Mouse (Mus musculus) ES-E14 (cell line): ENCODE measurements around the gene Htr2a.

ENCODE experiments used
- CHD2 ChIP-seq: IDR thresholded peaks from 2 replicates; pipeline ENCODE4 v1.6.1; 2014; ENCODE audit warnings: mild to moderate bottlenecking, low read depth, low read length, inconsistent platforms
- HCFC1 ChIP-seq: IDR thresholded peaks from 2 replicates; pipeline ENCODE4 v1.6.1; 2012; ENCODE audit warnings: low read length, inconsistent platforms, borderline replicate concordance; ENCODE audit not compliant: insufficient read depth
- MAFK ChIP-seq: IDR thresholded peaks from 2 replicates; pipeline ENCODE4 v1.6.1; 2014; ENCODE audit warnings: mild to moderate bottlenecking, low read depth, low read length, inconsistent platforms; ENCODE audit not compliant: insufficient read depth

DNA sequence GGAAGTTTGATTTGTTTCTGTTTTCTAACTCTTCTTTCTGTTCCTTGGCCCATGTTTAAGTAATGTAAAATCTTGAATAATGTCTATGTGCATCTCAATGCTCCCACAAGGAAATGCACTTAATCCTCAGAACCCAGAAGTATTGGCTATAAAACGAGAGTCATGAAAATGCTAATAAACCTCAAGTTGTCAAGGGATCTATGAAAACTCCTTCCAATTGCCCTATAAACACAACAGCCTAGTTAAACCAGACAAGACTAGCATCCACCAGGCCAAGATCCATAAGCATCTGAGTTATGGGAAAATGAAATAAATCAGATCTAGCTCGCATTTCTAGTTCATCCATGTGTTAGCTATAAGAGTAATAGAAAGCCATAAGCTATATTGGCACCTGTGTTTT is 51.3 kb downstream of the Htr2a start:
- TF ChIP-seq CHD2 (no peak), MAFK (no peak), HCFC1 (no peak)
